Mouse (Mus musculus) midbrain, embryonic 14.5 days (tissue): ENCODE results near the gene Actr10. TPM values are rescaled to one million over a fixed set of nuclear protein-coding genes. Genes with fewer than 3 reads are reported as not detected.
A peak's percentile ranks its signal among the peaks of the same experiment; 100 is the strongest.

Source experiments
- ATAC-seq: fragments of 200-750 bp; cut with Nextera tagmentation; 2 replicates; pipeline ENCODE4 v1.8.0; 2017; ENCODE audit warnings: moderate number of reproducible peaks, moderate library complexity; ENCODE audit not compliant: low FRiP score, low TSS enrichment
- DNase-seq: peaks from one replicate; pipeline ENCODE4 v3.0.0-alpha.2; 2015
- H3K27ac ChIP-seq: fragments of 300-500 bp; sonication (generic); replicated peaks from 2 replicates; pipeline ENCODE4 v1.5.1; 2014; ENCODE audit warnings: mild to moderate bottlenecking, low read depth, low read length, moderate library complexity
- H3K27me3 ChIP-seq: fragments of 300-500 bp; sonication (generic); 2 replicates; pipeline ENCODE4 v1.6.1; 2014; ENCODE audit warnings: low read length, control low read depth, mixed read lengths; ENCODE audit not compliant: control insufficient read depth, insufficient read depth
- H3K36me3 ChIP-seq: fragments of 300-500 bp; sonication (generic); 2 replicates; pipeline ENCODE4 v1.6.1; 2014; ENCODE audit warnings: low read length, control low read depth; ENCODE audit not compliant: control insufficient read depth, insufficient read depth
- H3K4me1 ChIP-seq: fragments of 300-500 bp; sonication (generic); 2 replicates; pipeline ENCODE4 v1.6.1; 2014; ENCODE audit warnings: mild to moderate bottlenecking, antibody characterized with exemption, low read length, control low read depth; ENCODE audit not compliant: control insufficient read depth, insufficient read depth
- H3K4me2 ChIP-seq: fragments of 300-500 bp; sonication (generic); 2 replicates; pipeline ENCODE4 v1.6.1; 2014; ENCODE audit warnings: mild to moderate bottlenecking, low read length, moderate library complexity
- H3K4me3 ChIP-seq: fragments of 300-500 bp; sonication (generic); replicated peaks from 2 replicates; pipeline ENCODE4 v1.5.1; 2014; ENCODE audit warnings: low read depth, low read length
- H3K9ac ChIP-seq: fragments of 300-500 bp; sonication (generic); replicated peaks from 2 replicates; pipeline ENCODE4 v1.6.1; 2014; ENCODE audit warnings: mild to moderate bottlenecking, low read length, moderate library complexity
- H3K9me3 ChIP-seq: fragments of 300-500 bp; sonication (generic); 2 replicates; pipeline ENCODE4 v1.6.1; 2016; ENCODE audit warnings: low read length, control low read depth, mixed read lengths; ENCODE audit not compliant: control insufficient read depth
- WGBS: fragments of 180-500 bp; shearing (Covaris S2); extraction: QIAGEN DNeasy Blood & Tissue Kit; methylation state at CpG from one replicate; pipeline ENCODE4 v1.1.7; 2014; 5-methylcytosine and 5-hydroxymethylcytosine counted together
- polyA plus RNA-seq: library from polyadenylated mRNA; unstranded; fragments of >200 nt; fragmentation: Nextera tagmentation; extraction: Ambion mirVana; gene quantifications from 2 replicates; pipeline ENCODE4 v1.2.1, GENCODE M21; 2014

Actr10 gene
- polyA plus RNA-seq, 1 experiment from 2014 or later: 257 TPM

DNA sequence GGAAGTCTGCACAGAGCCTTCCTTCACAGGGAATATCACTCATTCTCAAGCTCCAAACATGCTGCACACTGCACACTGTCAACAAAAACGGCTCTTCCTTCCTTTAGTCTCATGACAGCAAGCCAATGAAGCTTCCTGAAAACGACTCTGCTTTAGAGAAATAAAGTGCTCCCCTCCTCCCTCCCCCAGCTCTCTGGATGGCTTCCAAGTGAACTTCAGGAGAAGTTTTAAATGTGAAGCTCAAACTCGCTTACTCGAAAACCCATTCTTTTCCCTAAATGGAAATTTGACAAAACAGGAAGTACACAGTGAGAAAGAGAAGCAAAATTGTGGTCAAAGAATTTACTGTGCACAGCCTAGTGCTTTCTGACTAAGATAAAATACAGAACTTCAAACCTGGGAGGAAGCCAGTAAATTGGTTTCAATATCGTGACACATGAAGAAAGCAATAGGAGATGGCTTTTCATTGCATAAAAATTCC lies 61.8 kb downstream of the Actr10 start:
- H3K36me3 ChIP-seq: peaks cover 64% of the 10 kb centered on the region

GRCm38 (mm10) chr12:71000344-71000743 lies 62.7 kb downstream of the Actr10 start:
- WGBS: 83% methylated on average over 1 of the region's 1 CpGs
- ATAC-seq: no peak
- Histone ChIP-seq H3K27ac (no peak overlapping the region), H3K4me2 (no peak overlapping the region), H3K4me3 (no peak overlapping the region), H3K27me3 (no peaks in the 10 kb centered on the region), H3K9ac (no peak overlapping the region), H3K4me1 (no peaks in the 10 kb centered on the region), H3K36me3 (peaks cover 65% of the 10 kb centered on the region), H3K9me3 (no peaks in the 10 kb centered on the region)
- no peak for DNase-seq

More for the DNA sequence above, 61.8 kb downstream of the Actr10 start:
- ATAC-seq: no peak
- H3K27ac ChIP-seq: no peak overlapping the region
- WGBS: 69% methylated on average over 5 of the region's 5 CpGs
- no peaks in the 10 kb centered on the region for H3K4me1 ChIP-seq
- H3K27me3 ChIP-seq: no peaks in the 10 kb centered on the region
- peak; percentile 15 for DNase-seq
- no peak overlapping the region for H3K4me2 ChIP-seq
- H3K9ac ChIP-seq: no peak overlapping the region
- H3K9me3 ChIP-seq: no peaks in the 10 kb centered on the region
- H3K4me3 ChIP-seq: no peak overlapping the region

DNA sequence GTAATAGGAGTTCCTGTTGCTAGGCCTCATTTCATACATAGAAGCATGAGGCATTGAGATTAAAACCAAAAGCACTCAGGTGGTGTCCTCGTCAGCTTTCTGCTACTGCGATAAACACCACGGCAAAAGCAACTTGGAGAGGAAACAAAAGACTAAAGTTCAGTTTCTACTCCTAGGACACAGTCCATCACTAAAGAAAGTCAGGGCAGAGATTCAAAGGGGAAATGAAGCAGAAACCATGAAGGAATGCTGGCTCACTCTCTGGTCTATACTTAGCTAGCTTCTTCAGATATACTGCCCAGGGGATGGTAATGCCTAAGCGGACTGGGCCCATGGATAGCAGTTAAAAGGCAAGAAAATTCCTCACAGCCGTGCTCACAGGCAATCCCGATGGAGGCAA lies 63.8 kb downstream of the Actr10 start:
- H3K4me2 ChIP-seq: no peak overlapping the region
- H3K4me3 ChIP-seq: no peak overlapping the region
- no peak overlapping the region for H3K27ac ChIP-seq
- DNase-seq (no peak), ATAC-seq (no peak)
- WGBS: 73% methylated on average over 6 of the region's 6 CpGs
- no peaks in the 10 kb centered on the region for H3K9me3 ChIP-seq
- no peaks in the 10 kb centered on the region for H3K4me1 ChIP-seq
- no peak overlapping the region for H3K9ac ChIP-seq
- no peaks in the 10 kb centered on the region for H3K27me3 ChIP-seq
- H3K36me3 ChIP-seq: peaks cover 65% of the 10 kb centered on the region

DNA sequence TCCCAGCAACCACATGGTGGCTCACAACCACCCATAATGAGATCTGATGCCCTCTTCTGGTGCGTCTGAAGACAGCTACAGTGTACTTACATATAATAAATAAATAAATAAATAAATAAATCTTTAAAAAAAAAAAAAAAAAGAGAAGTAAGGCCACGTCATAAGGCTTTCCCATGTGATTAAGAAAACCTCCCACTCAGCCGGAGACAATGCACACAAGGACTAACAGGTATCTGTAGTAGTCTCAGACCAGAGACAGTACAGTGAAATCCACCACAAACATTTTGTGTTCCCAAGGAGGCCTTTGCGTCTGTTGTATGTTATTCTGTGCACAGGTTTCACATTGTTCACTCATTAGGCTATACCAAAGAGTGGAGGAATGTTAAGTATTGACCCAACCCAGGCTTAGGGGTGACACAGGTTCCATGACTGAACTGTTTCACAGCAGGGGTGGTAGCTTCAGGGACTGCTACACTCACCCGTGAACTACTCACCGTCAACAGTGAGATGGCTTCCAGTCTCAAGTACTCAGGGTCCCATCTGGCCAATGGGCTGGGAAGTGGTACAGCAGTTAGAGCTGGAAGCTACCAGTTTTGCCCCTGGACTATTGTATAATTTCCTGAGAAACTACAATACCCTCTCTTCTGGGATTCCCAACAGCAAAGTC lies 66.2 kb downstream of the Actr10 start:
- no peaks in the 10 kb centered on the region for H3K27me3 ChIP-seq
- no peaks in the 10 kb centered on the region for H3K4me1 ChIP-seq
- H3K4me3 ChIP-seq: no peak overlapping the region
- ATAC-seq (no peak), DNase-seq (no peak)
- peaks cover 76% of the 10 kb centered on the region for H3K36me3 ChIP-seq
- H3K27ac ChIP-seq: no peak overlapping the region
- no peak overlapping the region for H3K9ac ChIP-seq
- no peak overlapping the region for H3K4me2 ChIP-seq
- WGBS: 91% methylated on average over 5 of the region's 6 CpGs
- no peaks in the 10 kb centered on the region for H3K9me3 ChIP-seq

GRCm38 (mm10) chr12:71006141-71006540 lies 68.5 kb downstream of the Actr10 start:
- ATAC-seq (no peak), DNase-seq (no peak)
- no peak overlapping the region for H3K4me2 ChIP-seq
- no peak overlapping the region for H3K9ac ChIP-seq
- no peak overlapping the region for H3K27ac ChIP-seq
- WGBS: 94% methylated on average over 6 of the region's 6 CpGs
- H3K4me3 ChIP-seq: no peak overlapping the region
- peaks cover 81% of the 10 kb centered on the region for H3K36me3 ChIP-seq
- H3K4me1 ChIP-seq: no peaks in the 10 kb centered on the region
- H3K27me3 ChIP-seq: no peaks in the 10 kb centered on the region
- H3K9me3 ChIP-seq: no peaks in the 10 kb centered on the region

GRCm38 (mm10) chr12:71006901-71007300 lies 69.2 kb downstream of the Actr10 start:
- H3K4me3 ChIP-seq: no peak overlapping the region
- H3K4me1 ChIP-seq: peaks cover under 1% of the 10 kb centered on the region; the same call in 1 of the 2 replicates
- H3K27ac ChIP-seq: no peak overlapping the region
- no peaks in the 10 kb centered on the region for H3K9me3 ChIP-seq
- DNase-seq: no peak
- 92% methylated on average over 7 of the region's 7 CpGs for WGBS
- no peak for ATAC-seq
- H3K36me3 ChIP-seq: peaks cover 84% of the 10 kb centered on the region
- no peak overlapping the region for H3K4me2 ChIP-seq
- no peak overlapping the region for H3K9ac ChIP-seq
- H3K27me3 ChIP-seq: no peaks in the 10 kb centered on the region

DNA sequence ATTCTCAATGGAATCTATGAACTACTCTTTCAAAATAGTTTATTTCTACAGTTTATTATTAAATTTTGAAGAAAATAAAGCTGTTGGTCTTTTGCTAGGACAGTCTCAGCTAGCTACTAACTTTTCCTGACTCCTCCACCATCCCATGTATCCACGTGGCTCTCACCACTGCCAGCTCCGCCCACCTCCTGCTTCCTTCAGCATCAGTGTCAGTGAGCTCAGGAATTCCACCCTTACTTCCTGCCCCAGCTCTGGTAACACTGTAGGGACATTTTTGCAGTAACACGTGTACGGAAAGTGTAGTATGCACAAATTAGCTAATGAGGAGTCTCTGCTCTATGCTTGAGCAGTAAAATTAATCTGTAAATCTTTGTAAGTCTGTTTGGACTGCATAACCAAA lies 72.1 kb downstream of the Actr10 start:
- Histone ChIP-seq H3K9ac (no peak overlapping the region), H3K9me3 (no peaks in the 10 kb centered on the region), H3K27me3 (no peaks in the 10 kb centered on the region), H3K27ac (no peak overlapping the region), H3K4me3 (no peak overlapping the region), H3K4me1 (peaks cover 20% of the 10 kb centered on the region), H3K4me2 (no peak overlapping the region), H3K36me3 (peaks cover 74% of the 10 kb centered on the region)
- no peak for DNase-seq
- 81% methylated on average over 4 of the region's 4 CpGs for WGBS
- ATAC-seq: no peak

Other genes with a start within 250 kb of the Actr10 start
- gene Frmd6, start 112.3 kb upstream of the Actr10 start, polyA plus RNA-seq: 5.9 and 11.0 TPM in 2 replicates
- 552 and 556 TPM in 2 replicates for gene Psma3, start 36.8 kb downstream of the Actr10 start, polyA plus RNA-seq
- gene Arid4a, start 78.1 kb downstream of the Actr10 start, polyA plus RNA-seq: 42.3 and 44.7 TPM in 2 replicates
- not detected in 2 replicates for gene Tomm20l, start 173.6 kb downstream of the Actr10 start, polyA plus RNA-seq
- gene Timm9, start 198.8 kb downstream of the Actr10 start, polyA plus RNA-seq: 106 and 114 TPM in 2 replicates
- gene 2700049A03Rik, start 199.0 kb downstream of the Actr10 start, polyA plus RNA-seq: 11.6 and 18.0 TPM in 2 replicates